Mouse (Mus musculus) spleen, adult 2 months (tissue): Measurements from ENCODE around the gene Arid4a.

Experiments
- CTCF ChIP-seq: fragments of 200-500 bp; IDR thresholded peaks from 2 replicates; pipeline ENCODE4 v1.5.1; 2011; ENCODE audit warnings: mild to moderate bottlenecking, inconsistent platforms; ENCODE audit not compliant: insufficient read depth, insufficient read length, insufficient replicate concordance; ENCODE audit errors: extremely low read depth
- POLR2A ChIP-seq: fragments of 200-500 bp; IDR thresholded peaks from 2 replicates; pipeline ENCODE4 v1.6.1; 2011; ENCODE audit warnings: low read depth, low read length, inconsistent platforms

DNA sequence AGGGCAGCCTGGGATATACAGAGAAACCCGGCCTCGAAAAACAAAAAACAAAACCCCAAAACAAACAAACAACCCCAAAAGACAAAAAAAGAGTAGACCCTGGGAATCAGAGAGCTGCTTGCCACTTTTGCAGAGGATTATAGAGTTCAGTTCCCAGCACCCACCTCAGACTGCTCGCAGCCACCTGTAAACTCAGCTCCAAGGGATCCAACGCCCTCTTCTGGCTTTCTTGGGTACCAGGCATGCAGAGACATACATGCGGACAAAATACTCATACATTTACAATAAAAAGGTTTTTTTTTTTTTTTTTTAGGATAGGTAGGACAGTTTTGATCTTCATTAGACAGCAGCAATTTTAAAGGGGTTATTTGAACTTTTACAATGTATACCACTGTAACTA, 18.6 kb upstream of the Arid4a start:
- TF ChIP-seq POLR2A = no peak
- no peak for TF ChIP-seq CTCF
